Mouse (Mus musculus): Measurements from ENCODE around the gene Catsperz.

Catsperz gene

GRCm38 (mm10) chr19:6925307-6925573 lies at the start of gene Catsperz:
Gene Catsperz (minus strand): TSS chr19:6925380.
- DNase-seq: peak; percentile 67

- DNase-seq: peak; percentile 94
Observed at GRCm38 (mm10) chr19:6974211-6975205, 49.3 kb upstream of the Catsperz start, which contains the start of gene Ppp1r14b. Gene Ppp1r14b (plus strand): TSS chr19:6974968.

GRCm38 (mm10) chr19:6973581-6974190 lies 48.5 kb upstream of the Catsperz start:
- no peak for DNase-seq

GRCm38 (mm10) chr19:6972247-6972917 lies 47.2 kb upstream of the Catsperz start:
- no peak for DNase-seq

GRCm38 (mm10) chr19:6971644-6972043 lies 46.5 kb upstream of the Catsperz start:
- DNase-seq: no peak

- peak; percentile 49 for DNase-seq
Observed at GRCm38 (mm10) chr19:6970460-6971085, 45.4 kb upstream of the Catsperz start.

GRCm38 (mm10) chr19:6969665-6970381 lies 44.6 kb upstream of the Catsperz start:
- peak; percentile 92 for DNase-seq

GRCm38 (mm10) chr19:6969291-6969664 lies 44.1 kb upstream of the Catsperz start:
- DNase-seq: no peak

GRCm38 (mm10) chr19:6968491-6969271 lies 43.5 kb upstream of the Catsperz start:
- peak; percentile 79 for DNase-seq

- DNase-seq: no peak
Observed at GRCm38 (mm10) chr19:6956461-6956860, 31.3 kb upstream of the Catsperz start.

GRCm38 (mm10) chr19:6955424-6955823 lies 30.2 kb upstream of the Catsperz start:
- DNase-seq: no peak

GRCm38 (mm10) chr19:6954046-6954445 lies 28.9 kb upstream of the Catsperz start:
- peak; percentile 78 for DNase-seq

- peak; percentile 75 for DNase-seq
Observed at GRCm38 (mm10) chr19:6952712-6953037, 27.5 kb upstream of the Catsperz start.

GRCm38 (mm10) chr19:6951994-6952711 lies 27.0 kb upstream of the Catsperz start:
- DNase-seq: peak; percentile 92

- peak; percentile 96 for DNase-seq
Observed at GRCm38 (mm10) chr19:6951381-6951968, 26.3 kb upstream of the Catsperz start.

- peak; percentile 69 for DNase-seq
Observed at GRCm38 (mm10) chr19:6950613-6951153, 25.5 kb upstream of the Catsperz start.

GRCm38 (mm10) chr19:6949951-6950350 lies 24.8 kb upstream of the Catsperz start:
- no peak for DNase-seq

- DNase-seq: no peak
Observed at GRCm38 (mm10) chr19:6949532-6949931, 24.4 kb upstream of the Catsperz start.

- DNase-seq: no peak
Observed at GRCm38 (mm10) chr19:6948186-6948585, 23.0 kb upstream of the Catsperz start.

- DNase-seq: no peak
Observed at GRCm38 (mm10) chr19:6947742-6948141, 22.6 kb upstream of the Catsperz start.

All from kidney, postnatal 10 days (tissue).